Mouse (Mus musculus) gastrocnemius, postnatal 25 days (tissue): ENCODE results near the gene Vps35l. TPM values are rescaled to one million over a fixed set of nuclear protein-coding genes. Genes with fewer than 3 reads are reported as not detected.

Experiments used
- DNase-seq: peaks from one replicate; pipeline ENCODE4 v3.0.0; 2022
- total RNA-seq, 2 experiments: library from RNA; stranded (reverse); gene quantifications; 1 replicate in 1 of 2; 2 replicates in 1 of 2; pipeline ENCODE4 v1.2.3; 2021

Vps35l gene
- total RNA-seq, 2 experiments from 2014 or later = 16.5 to 18.7 TPM

GRCm38 (mm10) chr7:118777598-118778394, 37.8 kb downstream of the Vps35l start:
- no peak for DNase-seq

DNA sequence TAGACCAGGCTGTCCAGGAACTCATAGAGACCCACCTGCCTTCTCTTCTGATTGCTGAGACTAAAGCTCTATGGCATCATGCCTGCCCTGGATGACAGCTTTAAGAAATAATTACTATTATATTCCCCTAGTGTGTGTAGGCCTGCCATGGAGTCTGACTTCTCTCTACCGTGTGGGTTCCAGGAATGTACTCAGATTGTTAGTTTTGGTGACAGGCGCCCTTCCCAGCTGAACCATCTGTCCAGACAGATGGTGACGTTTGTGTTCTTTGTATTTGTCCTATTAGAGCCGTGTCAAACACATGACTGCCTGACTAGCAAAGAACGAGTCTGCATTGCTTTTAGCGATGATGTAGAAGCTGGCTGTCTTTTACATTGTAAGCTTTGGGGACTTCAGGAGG, 38.5 kb downstream of the Vps35l start:
- DNase-seq = no peak

DNA sequence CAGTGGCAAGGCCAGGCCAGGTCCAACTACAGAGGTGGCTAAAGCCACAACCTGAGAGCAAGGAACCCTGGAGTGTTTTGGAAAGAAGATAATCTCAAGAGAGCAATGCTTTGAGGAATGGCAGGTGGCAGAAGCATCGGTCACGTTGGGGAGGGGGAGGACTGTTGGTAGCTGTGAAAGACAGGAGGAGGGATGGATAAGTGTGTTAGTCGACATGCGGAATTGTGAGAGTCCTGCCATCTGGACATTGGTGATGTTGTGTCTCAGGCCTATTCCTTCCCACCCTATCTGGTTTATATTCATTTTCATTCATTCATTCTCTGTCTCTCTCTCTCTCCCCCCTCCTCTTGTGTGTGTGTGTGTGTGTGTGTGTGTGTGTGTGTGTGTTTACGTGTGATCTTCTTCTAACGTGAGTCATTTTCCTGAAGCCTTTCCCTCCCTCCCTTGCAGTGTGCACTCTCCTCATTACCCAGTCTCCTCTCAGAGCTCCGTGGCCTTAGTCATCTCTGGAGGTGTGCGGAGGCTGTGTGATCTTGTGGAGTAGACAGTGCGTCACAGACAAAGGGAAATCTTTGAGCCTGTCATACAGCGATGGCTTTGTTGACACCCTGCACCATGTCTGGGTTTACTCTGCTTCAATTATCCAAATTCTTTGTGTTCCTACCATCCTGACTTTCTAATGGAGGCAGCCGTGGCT, 43.4 kb downstream of the Vps35l start:
- DNase-seq = no peak

DNA sequence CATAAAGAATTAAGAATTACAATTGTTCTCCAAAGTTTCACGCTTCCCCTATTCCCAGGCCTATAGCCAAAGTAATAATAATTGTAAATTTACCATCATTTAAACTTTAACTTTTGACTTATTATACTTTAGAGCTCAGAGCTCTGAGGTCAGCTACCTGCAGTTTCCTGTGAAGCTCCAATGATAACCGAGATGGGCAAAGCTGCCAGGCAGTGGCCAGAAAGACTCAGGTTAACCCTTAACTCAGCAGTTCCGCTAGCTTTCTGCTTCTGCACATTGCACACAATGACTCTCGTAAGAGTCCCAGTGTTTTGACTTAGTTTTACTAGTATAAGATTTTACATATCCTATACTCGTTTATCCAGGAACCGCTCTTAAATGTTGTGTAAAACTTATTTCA, 46.1 kb downstream of the Vps35l start:
- DNase-seq = no peak

DNA sequence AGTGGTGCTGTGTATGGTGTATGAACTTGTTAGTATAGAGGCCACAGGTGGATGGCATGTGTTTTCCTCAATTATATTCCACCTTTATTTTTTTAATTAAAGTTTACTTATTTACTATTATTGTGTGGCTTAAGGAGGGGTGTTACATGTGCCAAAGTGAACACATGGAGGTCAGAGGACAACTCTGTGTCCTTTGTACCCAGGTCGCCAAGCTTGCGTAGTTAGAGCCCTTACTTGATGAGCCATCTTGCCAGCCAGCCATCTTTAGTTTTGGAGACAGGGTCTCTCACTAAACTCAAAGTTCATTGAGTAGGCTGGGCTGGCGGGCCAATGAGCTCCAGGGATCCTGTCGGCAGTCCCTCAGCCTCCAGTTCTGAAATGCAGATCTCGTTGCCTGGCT, 47.3 kb downstream of the Vps35l start:
- no peak for DNase-seq

DNA sequence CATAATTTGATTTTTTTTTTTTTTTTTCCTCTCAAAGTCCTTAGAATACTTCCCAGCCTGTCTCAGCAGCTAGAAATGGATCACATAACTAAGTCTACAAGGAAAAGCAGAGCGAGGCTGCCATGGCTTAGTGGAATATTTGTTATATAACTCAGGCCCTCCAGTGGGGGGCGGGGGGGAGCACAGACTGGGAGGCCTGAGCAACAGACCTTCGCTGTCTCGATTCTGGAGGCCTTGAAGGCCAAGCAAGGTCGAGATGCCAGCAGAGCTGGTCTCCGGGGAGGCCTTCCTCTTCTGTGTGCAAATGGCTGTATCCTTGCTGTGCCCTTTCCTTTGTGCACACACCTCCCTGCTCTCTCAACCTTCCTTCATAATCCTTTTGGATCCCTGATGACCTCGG, 48.5 kb downstream of the Vps35l start:
- no peak for DNase-seq

DNA sequence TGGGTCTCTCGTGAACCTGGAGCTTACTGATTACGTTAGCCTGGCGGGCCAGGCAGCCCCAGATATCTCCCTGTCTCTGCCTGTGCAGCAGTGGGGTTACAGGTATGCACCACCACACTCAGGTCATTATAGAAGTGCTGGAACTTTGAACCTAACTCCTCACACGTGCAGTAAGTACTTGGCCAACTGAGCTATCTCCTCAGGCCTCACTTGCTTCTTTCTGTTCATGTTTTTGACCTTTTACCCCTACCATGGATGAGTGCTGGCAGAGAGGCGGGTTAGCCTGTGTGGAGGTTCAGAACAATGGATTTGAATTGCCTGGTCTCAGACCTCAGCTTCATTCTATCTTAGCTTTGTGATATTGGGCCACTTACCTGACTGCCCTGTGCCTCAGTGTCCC, 50.3 kb downstream of the Vps35l start:
- no peak for DNase-seq

- no peak for DNase-seq
Observed at GRCm38 (mm10) chr7:118793899-118794298, 53.9 kb downstream of the Vps35l start.

DNA sequence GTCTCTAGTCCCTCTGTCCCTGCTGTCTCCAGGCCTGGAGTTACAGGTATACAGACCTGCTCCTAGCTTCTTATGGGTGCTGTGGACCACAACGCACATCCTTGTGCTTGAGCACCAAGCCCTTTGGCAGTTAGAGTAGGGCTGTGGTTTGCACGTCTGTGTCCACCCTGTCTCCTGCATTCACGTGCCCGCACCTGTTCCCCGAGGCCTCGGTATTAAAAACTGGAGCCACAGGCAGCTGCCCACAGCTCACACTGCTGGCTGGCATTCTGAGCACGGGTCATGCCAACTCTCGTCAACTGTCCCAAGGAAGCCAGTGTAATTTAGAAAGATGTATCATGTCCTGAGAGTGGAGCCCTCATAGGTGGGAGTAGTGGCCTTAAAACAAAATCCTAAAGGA, 55.8 kb downstream of the Vps35l start:
- DNase-seq = no peak

DNA sequence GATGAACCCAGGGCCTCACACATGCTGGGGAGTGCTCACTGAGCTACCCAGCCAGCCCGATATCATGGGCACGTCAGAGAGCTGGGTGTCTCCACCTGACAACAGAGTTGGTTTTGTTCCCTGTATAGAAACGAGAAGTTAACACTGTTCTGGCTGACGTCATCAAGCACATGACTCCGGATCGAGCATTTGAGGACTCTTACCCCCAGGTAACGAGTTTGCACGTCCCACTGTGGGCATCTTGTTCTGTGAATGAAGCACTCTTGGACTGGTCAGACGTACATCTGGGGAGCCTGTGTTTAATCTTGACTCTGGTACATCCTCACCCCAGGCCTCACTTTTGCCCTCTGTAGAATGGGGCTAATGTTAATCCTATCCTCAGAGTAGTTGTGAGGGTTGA, 56.8 kb downstream of the Vps35l start:
- DNase-seq = no peak

GRCm38 (mm10) chr7:118797600-118797999, 57.6 kb downstream of the Vps35l start:
- no peak for DNase-seq

- DNase-seq = no peak
Observed at GRCm38 (mm10) chr7:118798105-118798570, 58.1 kb downstream of the Vps35l start.

- DNase-seq = no peak
Observed at GRCm38 (mm10) chr7:118800112-118800734, 60.2 kb downstream of the Vps35l start.

DNA sequence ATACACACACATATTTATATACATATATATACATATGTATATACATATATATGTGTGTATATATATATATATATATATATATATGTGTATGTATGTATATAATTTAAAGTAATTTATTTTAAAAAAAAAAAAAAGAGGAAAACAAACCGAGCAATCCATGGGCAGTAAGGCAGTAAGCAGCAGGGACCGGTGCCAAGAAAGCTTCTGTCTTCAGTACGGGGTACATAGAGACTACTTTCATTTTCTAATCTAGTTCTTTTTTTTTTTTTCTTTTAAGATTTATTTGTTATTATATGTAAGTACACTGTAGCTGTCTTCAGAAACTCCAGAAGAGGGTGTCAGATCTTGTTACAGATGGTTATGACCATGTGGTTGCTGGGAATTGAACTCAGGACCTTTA, 61.8 kb downstream of the Vps35l start:
- DNase-seq = no peak

- no peak for DNase-seq
Observed at GRCm38 (mm10) chr7:118803425-118803824, 63.4 kb downstream of the Vps35l start.

DNA sequence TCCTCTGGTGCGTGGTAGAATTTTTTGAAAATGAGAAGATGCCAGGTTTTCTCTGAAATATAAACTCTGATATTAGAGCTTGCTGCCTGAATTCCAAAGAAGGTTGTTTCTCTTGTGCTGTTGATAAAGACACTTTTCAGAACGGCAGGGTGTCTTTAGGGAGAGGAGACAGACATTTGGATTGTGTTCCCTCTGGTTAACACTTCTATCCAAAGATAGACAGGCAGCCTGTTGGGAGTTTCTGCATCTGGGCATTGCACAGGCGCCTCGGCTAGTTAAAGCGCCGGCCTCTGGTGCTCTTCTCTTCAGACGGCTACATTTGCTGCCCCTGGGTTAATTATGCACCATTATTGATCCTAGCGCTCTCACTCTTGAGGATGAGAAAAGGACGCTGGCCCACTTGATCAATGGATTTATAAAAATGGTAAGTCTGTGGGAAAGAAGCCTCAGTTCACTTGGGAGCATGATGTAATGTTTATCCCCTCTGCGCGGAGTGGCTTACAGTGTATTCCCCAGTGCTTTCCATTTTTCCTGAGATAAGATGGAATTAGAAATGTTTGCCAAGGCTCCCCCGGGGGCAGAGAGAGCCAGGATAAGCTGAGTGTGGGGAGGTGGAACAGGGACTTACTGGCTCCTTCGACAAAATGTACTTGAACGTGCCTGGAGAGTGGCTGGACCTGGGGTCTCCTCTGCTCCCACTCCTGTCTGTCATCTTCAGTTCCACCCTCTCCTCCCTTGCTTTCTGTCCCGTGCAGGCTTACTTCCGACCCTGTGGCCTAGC, 66.8 kb downstream of the Vps35l start:
- no peak for DNase-seq

GRCm38 (mm10) chr7:118807899-118808298, 67.9 kb downstream of the Vps35l start:
- DNase-seq = no peak

- DNase-seq = no peak
Observed at GRCm38 (mm10) chr7:118811407-118812106, 71.5 kb downstream of the Vps35l start.

DNA sequence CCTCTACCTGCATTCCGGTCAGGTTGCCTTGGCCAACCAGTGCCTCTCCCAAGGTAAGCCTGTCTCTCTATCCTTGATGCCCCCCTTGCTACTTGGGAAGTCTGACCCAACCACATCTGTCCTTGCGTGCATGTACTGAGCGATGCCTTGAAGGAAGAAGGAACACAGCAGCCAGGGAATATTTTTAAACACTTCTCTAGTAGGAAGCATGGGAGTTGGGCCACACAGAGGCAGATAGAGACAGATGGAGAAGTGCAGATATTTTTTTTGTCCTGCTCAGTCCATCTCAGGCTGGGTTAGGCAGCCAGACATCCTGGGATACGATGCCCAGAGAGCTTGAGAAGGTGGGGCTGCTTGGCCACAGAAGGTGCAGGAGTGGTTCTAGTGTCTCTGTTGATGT, 73.6 kb downstream of the Vps35l start:
- no peak for DNase-seq

DNA sequence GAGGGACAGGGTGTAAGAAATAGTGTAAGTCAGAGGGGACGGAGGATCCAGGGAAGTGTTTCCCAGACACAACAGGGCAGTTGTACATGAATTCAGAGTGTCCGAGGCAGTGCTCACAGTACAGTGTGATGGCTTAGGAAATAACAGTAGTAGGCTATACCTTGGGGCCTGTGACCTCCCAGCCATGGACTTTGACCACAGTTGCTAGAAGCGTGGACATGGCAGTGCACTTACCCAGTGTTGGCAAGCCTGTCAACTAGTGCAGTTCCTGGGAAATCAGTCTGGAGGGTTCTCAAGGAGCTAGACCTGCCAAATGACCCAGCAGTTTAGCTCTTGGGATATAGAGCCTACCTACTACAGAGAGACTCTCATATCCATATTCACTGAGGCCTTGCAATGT, 76.2 kb downstream of the Vps35l start:
- DNase-seq = no peak

- no peak for DNase-seq
Observed at GRCm38 (mm10) chr7:118817741-118818140, 77.7 kb downstream of the Vps35l start.

- DNase-seq = no peak
Observed at GRCm38 (mm10) chr7:118819666-118820065, 79.6 kb downstream of the Vps35l start.
